Mouse (Mus musculus) activated CD4-positive, CD25-positive, alpha-beta regulatory T cell, adult 4 months (primary cell): ENCODE measurements around the gene Megf11. TPM values are rescaled to one million over a fixed set of nuclear protein-coding genes. Genes with fewer than 3 reads are reported as not detected.
"Not testable (repeated sequence)": the region's sequence is repeated elsewhere in the genome, so short reads cannot be mapped to it uniquely, and the experiment has no call there.

Experiments used
- ATAC-seq: one replicate; pipeline ENCODE4 v1.8.0; 2017
- polyA plus RNA-seq, 2 experiments: library from polyadenylated mRNA; unstranded; fragments of 100-300 nt; shearing (Covaris generic); gene quantifications; one replicate each; pipeline ENCODE4 v1.2.1; 2017

Megf11 gene
- polyA plus RNA-seq, 2 experiments from 2014 or later, result 0.14 to 0.28 TPM

DNA sequence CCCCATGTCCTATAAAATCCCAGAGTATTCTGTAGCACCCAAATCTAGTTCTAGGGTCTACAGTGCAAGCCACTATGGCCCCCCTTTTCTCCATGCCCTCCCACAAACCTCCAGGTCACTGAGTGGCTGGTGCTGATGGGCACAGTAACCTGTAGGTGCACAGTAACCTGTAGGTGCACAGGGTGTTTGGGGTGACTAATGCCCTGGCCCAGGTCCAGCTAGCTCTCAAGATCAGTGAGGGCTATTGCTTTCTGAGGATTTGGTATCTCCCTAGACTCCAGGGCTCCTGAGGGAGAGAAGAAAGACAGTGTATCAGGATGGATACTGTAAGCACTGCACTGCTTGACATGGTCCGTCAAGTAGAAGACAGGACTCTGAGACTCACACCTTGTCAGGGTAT is 85.4 kb downstream of the Megf11 start:
- ATAC-seq, result no peak

DNA sequence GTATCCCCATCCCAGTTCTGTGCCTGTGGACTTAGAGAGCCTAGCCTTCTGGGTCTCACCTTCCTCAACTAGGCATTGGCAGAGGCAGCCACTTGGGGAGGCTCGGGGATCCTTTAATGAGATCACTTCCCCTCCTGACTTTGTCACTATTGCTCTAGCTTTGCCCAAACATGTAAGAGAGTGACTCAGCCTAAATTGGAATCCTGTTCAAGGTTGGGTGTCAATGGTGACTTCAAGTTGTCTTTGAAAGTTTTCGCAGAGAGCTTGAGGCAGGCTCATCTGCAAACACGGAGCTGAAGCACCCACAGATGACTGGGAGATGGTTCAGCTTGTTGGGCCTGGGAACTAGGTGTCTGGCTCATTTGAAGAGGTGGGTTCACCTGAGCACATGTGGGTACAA is 85.9 kb downstream of the Megf11 start:
- ATAC-seq, result no peak

DNA sequence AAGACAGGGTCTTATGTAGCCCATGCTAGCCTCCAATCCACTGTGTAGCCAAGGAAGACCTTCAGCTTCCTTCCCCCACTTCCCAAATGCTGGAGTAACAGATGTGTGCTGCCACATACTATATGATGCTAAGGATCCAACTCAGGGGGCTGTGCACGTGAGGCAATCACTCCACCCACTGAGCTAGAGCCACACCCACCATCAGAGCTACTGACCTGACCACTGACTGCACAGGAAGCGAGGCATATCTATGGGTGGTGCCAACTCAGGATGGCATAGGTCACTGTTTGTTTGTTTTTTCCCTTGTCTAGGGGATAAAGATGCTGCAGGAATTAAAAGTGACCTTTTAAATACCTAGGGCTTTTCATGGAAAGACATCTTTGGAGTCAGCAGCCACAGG is 86.7 kb downstream of the Megf11 start:
- no peak for ATAC-seq

DNA sequence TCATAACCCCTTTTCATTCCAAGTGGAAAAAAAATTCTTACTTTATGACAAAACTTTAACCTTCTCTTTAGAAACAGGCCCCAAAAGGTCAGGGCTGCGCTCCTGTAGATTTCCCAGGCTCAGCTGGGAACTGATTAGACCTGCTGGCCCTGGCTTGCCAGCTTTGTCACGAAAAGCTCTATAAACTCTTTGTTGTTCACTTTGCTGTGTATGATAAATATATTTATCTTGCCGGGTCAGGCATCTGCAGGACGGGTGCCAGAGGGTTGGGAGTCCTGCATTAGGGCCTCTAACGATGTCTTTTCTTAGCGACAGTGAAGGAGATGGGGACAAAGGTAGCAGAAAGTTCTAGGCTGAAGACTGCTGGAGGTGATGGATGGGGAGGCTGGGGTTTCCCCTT is 87.3 kb downstream of the Megf11 start:
- no peak for ATAC-seq

DNA sequence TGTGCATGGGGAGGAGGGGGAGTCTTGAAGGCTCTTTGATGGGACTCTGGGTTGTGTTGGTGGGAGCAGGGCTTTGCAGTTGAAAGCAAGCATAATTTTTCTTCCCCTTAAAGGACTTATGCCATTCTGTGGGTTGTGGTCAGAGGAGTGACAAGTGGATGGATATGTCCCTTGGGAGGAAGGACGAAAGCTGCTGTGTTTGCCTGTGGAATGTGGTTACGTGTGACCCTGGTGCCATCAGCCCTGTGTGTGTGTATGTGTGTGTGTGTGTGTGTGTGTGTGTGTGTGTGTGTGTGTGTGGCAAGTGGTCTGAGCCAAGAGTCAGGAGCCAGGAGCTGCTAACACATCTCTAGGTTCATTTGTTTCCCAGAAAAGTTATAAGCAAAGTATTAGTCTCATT is 87.7 kb downstream of the Megf11 start:
- no peak for ATAC-seq

DNA sequence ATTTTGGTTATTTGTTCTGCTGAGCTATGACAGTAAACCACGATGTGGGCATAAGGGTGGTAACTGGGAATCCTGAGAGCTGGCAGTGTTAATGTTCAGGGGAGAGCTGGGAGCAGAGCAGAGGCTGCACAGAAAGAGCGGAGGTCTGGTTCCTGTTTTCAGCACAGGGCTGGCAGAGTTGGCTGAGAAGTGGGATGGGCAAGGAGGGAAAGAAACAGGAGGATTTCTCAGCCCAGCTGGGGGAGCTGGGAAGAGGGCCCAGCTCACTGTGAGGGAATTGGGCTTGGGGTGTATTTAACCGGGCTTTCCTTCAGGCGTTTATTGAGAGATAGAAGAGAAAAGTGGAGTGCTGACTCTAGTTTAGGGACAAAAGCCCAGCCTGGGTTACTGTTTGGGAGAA is 88.3 kb downstream of the Megf11 start:
- ATAC-seq, result no peak

DNA sequence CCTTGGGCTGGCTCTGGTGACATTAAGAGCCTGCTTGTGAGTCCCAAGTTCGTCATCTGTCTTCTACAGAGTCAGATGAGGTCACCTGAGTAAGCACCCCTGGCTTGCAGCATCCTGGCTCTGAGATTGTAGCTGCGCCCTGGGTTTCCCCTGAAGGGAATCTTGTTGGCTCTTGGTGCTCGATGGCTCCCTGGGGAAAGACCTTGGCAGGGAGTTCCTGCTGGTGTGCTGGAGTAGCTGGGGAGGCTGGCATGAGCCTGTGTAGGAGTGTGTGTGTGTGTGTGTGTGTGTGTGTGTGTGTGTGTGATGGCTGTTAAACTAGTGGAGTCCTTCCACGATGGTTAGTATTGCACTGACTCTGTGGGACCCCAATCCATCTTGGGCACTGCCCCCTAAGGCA is 88.7 kb downstream of the Megf11 start:
- ATAC-seq, result no peak

DNA sequence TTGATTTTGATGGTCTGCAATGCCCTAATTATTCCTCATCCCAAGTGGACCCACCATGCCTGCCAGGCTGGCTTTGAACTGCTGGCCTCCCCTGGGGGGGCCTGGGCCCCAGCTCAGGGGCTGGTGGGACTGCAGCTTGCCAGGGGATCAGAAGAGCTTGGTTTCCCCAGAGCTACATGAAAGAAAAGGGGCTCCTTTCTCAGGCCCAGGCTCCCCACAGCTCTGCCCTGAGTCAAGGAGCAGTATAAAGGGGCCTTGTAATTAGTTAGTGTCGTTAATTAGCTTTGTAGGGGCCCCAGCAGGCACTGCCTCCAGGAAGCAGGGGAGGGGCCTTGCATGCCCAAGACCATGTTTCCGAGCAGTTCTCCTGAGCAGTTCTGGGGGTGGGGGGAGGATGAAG is 90.5 kb downstream of the Megf11 start:
- no peak for ATAC-seq

DNA sequence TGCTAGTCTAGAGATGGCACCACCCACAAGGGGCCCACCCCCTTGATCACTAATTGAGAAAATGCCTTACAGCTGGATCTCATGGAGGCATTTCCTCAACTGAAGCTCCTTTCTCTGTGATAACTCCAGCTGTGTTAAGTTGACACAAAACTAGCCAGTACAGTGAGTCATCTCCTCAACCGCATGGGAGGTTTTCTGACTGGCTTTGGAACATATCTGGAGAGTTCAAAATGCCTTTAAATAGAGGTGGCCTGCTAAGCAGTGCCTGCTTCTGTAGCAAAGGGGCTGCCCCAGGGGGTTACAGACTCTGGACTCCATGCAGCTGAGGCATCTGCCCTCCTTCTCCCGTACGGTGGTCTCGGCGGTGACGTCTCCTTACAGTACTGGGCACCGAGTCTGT is 92.0 kb downstream of the Megf11 start:
- not testable (repeated sequence) for ATAC-seq

DNA sequence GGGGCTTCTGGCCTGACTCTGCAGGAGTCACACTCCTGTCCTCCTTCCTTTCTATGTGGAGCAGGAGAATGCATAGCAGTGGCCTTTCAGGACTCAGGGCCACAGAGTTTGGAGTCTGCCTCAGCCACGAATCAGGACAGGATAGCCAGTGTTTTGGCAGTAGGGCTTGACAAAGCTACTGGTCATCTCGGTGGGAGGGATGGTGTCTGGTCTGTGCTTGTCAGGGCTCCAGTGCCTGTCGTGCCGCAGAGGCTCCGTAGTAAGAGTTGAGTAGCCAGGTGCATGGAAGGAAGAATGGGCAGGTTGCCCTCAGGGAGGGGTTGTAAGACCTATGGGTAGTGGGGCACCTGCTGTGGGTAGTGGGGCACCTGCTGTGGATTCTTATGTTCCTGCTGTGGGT is 96.7 kb downstream of the Megf11 start:
- no peak for ATAC-seq

DNA sequence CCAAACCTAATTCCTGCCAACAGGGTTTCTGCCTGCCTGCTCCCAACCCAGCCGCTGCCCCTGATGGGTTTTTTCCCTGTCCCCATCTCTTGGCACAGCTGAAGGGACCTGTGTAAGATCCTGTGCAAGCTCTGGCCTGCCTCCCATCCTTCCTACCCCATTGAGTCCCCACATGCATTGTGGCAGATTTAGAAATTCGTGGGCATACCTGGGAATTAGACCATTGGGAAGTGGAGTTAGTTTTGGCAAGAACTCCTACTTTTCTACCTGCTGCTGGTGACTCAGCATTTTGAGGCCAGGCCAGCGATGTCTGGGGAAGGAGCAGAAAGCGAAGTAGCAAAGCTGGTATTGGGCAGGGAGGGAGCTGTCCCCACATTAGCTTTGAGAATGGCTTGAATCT is 102.0 kb downstream of the Megf11 start:
- ATAC-seq, result no peak

DNA sequence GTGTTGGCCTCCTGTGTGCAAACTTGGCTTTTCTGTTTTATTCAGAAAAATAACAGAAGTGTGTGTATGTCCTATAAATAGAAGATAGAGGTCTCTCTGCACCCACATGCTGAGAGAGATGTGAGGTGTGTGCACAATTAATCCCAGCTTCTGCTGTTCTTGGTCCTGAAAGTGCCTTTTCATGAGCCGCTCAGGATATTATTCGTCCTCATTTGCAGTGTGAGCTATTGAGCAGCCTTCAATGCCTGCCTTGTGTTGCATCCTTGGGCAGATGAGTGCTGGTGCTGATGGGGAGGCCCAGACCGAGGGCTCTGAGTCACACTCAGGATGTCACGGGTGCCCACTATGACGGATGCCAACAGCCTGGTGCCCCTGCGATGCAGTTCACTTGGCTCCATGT is 109.2 kb downstream of the Megf11 start:
- no peak for ATAC-seq

DNA sequence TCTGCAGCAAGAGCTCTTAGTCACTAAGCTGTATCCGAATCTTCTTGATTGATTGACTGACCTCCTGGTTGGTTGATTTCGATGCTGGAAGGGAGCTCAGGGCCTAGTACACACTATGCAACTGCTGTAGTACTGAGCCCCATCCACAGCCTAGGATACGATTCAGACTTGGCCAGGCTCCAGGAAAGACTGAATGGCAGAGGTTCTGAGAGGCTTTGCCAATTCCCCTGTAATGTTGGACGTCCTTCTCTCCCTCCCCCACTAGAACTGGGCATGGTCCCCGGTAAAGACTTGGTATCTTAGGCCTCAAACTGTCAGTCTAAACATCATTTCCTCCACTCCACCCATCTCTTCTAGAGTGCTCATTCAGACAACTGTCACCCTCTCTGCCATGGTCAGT is 113.5 kb downstream of the Megf11 start:
- no peak for ATAC-seq

DNA sequence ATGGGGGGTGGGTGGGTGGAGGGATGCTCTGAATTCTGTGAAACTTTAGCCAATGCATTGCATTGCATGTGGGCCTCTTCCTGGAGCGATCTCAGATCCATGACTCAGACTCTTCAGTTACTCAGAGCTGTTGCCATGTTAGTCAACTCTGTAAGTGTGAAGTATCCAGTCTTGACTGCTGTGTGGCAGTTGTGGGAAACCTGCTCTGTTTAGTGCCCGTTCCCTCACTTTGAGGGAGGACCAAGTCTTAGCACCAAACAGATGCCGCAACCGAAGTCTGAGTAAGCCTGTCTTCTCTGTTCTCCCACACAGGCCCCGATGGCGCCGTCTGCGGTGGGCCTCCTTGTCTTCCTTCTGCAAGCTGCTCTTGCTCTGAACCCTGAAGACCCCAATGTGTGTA is 115.8 kb downstream of the Megf11 start:
- ATAC-seq, result no peak

DNA sequence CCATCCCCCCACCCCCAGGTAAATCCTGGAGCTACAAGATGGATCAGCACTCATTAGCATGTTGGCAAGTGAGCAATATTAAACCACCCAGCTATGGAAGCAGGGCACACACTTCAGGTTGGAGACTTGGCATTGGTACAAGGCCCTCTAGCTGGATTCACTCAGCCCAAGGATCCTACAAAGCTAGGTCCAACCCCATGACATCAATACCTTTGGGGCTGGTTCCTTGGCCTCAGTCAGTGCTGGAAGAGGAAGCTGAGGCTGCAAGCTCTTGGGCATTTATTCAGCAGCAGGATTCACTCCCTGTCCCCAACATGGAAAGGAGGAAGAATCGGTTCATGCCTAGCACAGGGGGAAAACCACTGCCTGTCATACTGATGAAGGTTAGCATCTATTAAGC is 118.6 kb downstream of the Megf11 start:
- no peak for ATAC-seq

DNA sequence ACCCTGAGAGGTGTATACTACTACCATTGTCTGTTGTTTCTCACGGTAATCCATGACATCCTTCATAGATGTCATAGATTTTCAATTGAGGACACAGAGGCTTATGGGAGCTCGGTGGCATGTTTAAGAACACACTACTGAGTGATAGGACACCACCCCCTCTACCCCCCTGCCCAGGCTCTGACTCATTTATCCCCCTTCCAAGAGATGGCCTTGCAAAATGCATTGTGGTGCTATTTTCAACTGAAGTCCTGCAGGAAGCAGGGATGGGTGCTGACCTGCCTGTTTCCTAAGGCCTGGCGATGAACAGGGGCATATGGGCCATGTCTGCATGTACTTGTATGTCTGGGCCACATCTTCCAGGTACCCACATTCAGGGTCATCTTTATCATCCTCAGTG is 119.0 kb downstream of the Megf11 start:
- ATAC-seq, result no peak

DNA sequence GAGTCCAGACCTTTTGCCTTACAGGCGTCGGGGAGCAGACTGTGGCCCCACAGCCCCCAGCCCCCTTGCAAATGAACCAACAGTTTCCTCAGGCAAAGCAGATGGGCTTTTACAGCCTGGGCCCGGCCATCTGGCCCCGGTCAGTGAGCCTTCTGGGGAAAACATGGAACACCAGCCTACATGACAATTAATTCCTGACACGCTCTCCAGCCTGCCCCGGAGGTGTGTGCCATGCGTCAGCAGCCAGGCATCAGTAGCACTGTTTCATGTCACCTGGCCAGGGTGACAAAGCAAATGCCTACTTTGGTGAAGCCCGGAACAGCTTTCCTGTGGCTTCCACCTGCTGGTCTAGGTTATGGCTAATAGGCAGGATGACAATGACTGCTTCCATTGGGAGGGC is 119.5 kb downstream of the Megf11 start:
- ATAC-seq, result no peak

DNA sequence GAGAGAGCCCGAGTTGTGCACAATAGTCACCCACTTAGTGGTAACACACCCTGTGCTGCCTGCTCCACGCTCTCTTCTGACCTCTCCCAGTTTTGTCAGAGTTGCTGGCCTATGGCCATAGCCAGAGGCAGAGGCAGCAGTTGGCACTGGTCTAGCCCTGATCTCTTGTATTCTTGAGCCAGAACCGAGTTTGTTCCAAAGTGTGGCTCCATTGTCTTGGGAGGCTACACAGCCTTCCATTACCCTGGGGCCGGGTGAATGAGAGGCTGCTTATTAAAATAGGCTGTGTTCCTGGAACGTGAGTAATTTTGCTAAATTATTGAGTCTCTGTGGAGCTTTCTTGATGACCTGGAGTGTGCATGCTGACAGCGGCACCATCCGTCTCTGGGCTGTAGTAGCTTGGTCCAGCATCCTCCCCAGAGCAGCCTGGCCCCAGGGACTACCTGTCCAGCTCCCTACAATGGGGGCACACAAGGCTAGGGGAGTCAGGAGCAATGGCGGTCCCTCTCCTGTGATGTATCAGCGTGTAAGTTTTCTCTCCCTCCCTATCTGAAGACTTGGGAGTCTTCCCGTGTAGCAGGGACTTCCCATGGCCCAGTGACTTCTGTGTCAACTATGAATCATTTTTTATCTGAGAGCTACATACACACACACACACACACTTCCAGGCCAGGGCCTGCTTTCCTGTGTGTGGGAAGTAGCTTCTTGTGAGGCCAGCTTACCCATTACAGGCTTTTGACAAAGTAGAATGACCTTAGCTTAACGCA is 121.2 kb downstream of the Megf11 start:
- no peak for ATAC-seq

DNA sequence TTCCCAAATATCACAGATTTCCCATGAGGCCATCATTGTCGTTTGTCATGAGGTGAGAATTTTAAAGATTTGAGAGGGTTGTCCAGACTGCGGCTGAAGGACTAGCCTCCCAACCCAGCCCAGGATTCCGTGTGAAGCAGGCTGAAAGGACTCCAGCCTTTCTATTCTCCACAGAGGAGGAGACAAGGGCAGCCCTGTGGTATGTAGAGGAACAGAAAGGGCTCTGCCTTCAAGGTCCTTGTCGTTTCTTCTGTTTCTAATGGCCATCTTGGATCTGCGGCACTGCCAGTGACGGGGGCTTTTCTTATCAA is 121.7 kb downstream of the Megf11 start:
- no peak for ATAC-seq

DNA sequence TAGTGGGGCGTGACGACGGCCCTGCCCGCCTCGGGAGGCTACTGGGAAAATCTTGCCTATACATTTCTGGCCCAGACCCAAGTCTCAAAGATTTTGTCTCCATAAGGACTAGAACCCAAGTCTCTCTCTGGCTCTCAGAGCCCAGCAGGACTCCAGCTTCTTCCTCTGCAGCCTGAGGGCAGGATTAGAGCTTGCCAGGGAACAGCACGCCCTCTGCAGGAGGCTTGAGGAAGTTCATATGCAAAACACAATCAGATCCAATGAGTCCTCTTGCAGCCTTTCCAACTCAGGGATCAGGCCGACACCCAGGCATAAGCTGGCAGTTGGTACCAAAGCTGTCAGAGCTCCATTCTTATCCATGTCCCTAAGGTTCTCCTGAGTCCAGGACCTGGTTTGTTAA is 122.6 kb downstream of the Megf11 start:
- no peak for ATAC-seq

DNA sequence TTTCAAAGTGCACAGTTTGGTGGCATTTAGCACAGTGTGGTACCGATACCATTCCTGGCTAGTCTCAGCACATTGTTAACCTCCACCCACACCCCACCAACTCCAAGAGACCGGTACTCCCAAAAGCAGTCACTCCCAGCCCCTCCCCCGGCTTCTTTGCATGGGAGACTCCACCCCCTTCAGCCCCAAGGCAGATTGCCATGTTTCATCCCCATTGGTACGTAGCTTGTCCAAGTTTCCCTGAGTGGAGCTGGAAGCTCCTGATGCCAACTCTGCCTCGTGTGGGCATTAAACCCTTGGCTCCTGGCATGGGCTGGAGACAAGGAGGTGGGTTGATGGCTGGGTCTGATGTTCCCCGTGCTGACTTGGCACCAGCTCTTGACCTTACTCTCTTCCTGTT is 129.4 kb downstream of the Megf11 start:
- ATAC-seq, result no peak

DNA sequence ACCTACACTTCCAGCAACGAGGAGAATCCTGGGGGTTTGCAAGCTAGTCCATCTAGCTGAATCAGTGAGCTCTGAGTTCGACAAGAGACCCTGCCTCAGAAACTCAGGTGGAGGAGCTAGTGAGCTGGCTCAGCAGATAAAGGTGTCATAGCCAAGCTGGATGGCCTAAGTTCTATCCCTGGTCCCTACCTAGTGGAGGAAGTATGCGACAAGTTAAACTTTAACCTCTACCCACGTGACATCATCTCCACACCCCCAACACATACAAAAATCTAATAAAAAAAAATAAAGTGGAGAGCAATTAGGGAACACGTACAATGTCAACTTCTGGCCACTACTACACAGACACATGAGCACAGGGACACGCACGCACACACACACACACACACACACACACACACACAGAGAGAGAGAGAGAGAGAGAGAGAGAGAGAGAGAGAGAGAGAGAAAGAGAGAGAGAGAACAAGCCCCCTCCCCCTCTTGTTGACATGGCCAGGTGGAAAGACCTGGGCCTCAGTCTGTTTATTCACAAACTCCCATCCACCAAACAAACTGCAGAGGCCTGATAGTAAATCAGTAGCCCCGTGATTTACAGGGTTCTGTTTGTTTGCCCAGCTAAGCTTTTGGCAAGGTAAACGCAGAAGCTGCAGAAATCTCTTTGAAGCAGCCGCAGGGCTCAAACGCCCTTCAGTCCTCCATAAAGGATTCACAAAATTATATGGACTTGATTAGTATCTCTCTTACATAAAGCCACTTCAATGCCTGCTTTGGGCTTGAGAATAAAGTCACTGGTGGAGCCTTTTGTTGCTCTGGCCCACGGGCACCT is 134.7 kb downstream of the Megf11 start:
- no peak for ATAC-seq

DNA sequence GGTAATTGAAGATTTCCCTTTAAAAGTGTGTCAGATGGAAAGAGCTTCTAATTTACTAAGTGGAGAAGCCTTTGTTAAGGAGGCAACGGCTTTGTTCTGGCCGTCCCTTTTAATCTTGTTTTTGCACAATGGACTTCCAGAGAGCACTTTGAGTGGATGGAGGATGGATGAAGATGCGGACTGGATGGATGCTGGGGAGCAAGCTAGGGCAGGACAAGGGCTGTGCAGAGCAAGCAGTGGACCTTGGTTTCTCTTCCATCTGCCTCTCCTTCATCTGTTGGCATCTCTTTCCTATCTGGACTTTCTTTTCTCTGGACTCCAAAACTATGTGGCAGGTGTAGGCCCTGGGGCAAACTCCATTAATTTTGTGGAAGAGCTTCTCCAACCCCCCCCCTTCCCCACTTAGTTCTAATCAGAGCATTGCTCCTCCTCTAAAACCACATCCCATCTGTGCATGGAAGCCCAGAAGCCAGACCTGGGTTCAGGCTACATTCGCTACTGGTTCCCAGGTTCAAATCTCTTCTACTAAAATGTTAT is 135.4 kb downstream of the Megf11 start:
- no peak for ATAC-seq
